Mouse (Mus musculus) liver, embryonic 15.5 days (tissue): ENCODE measurements around the gene Atp12a. TPM values are rescaled to one million over a fixed set of nuclear protein-coding genes. Genes with fewer than 3 reads are reported as not detected.

Experiments
- ATAC-seq: fragments of 200-750 bp; cut with Nextera tagmentation; 2 replicates; pipeline ENCODE4 v1.8.0; 2017; ENCODE audit warnings: moderate number of reproducible peaks, mild to moderate bottlenecking, moderate library complexity; ENCODE audit not compliant: insufficient read depth
- H3K27ac ChIP-seq: fragments of 300-500 bp; sonication (generic); replicated peaks from 2 replicates; pipeline ENCODE4 v1.5.1; 2015; ENCODE audit warnings: mild to moderate bottlenecking, inconsistent platforms
- H3K27me3 ChIP-seq: fragments of 300-500 bp; sonication (generic); 2 replicates; pipeline ENCODE4 v1.6.1; 2015; ENCODE audit warnings: mild to moderate bottlenecking, inconsistent platforms
- H3K36me3 ChIP-seq: fragments of 300-500 bp; sonication (generic); replicated peaks from 2 replicates; pipeline ENCODE4 v1.6.1; 2015; ENCODE audit warnings: moderate library complexity, mild to moderate bottlenecking, inconsistent platforms
- H3K4me1 ChIP-seq: fragments of 300-500 bp; sonication (generic); replicated peaks from 2 replicates; pipeline ENCODE4 v1.6.1; 2015; ENCODE audit warnings: inconsistent platforms
- H3K4me2 ChIP-seq: fragments of 300-500 bp; sonication (generic); 2 replicates; pipeline ENCODE4 v1.6.1; 2015; ENCODE audit warnings: moderate library complexity, mild to moderate bottlenecking, inconsistent platforms
- H3K4me3 ChIP-seq: fragments of 300-500 bp; sonication (generic); replicated peaks from 2 replicates; pipeline ENCODE4 v1.5.1; 2015; ENCODE audit warnings: mild to moderate bottlenecking, inconsistent platforms
- H3K9ac ChIP-seq: fragments of 300-500 bp; sonication (generic); 2 replicates; pipeline ENCODE4 v1.6.1; 2015; ENCODE audit warnings: moderate library complexity, mild to moderate bottlenecking, inconsistent platforms
- H3K9me3 ChIP-seq: fragments of 300-500 bp; sonication (generic); replicated peaks from 2 replicates; pipeline ENCODE4 v1.6.1; 2016; ENCODE audit warnings: inconsistent platforms
- WGBS: fragments of 180-500 bp; shearing (Covaris S2); methylation state at CpG from one replicate; pipeline ENCODE4 v1.1.7; 2015; ENCODE audit warnings: mixed read lengths; ENCODE audit not compliant: insufficient replicate concordance; 5-methylcytosine and 5-hydroxymethylcytosine counted together
- polyA plus RNA-seq: library from polyadenylated mRNA; unstranded; fragments of >200 nt; fragmentation: Nextera tagmentation; extraction: Ambion mirVana; gene quantifications from 2 replicates; pipeline ENCODE4 v1.2.1, GENCODE M21; 2015

The Atp12a gene
- polyA plus RNA-seq, 1 experiment from 2014 or later = not detected

DNA sequence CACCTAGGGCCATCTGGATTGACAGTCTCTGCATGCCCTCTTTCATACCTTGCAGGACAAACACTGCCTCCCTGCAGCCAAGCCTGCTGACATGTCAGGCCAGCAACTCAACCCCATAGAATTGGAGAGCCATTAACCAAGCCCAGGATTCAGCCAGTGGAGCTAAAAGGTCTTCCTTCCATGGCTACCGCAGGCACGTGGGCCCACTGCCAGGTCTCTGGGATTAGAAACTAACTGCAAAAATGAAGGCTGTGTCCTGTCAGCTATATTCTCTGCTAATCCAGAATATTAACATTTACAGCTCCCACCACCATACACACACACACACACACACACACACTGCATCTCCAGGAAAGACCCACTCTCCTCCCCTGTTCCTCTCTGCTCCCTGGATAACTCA, 15.3 kb upstream of the Atp12a start:
- no peak overlapping the region for H3K27ac ChIP-seq
- H3K36me3 ChIP-seq = no peaks in the 10 kb centered on the region
- 62% methylated on average over 2 of the region's 2 CpGs for WGBS
- no peaks in the 10 kb centered on the region for H3K27me3 ChIP-seq
- no peak overlapping the region for H3K4me3 ChIP-seq
- no peaks in the 10 kb centered on the region for H3K9me3 ChIP-seq
- H3K9ac ChIP-seq = no peak overlapping the region
- no peak for ATAC-seq
- no peaks in the 10 kb centered on the region for H3K4me1 ChIP-seq
- H3K4me2 ChIP-seq = no peak overlapping the region

DNA sequence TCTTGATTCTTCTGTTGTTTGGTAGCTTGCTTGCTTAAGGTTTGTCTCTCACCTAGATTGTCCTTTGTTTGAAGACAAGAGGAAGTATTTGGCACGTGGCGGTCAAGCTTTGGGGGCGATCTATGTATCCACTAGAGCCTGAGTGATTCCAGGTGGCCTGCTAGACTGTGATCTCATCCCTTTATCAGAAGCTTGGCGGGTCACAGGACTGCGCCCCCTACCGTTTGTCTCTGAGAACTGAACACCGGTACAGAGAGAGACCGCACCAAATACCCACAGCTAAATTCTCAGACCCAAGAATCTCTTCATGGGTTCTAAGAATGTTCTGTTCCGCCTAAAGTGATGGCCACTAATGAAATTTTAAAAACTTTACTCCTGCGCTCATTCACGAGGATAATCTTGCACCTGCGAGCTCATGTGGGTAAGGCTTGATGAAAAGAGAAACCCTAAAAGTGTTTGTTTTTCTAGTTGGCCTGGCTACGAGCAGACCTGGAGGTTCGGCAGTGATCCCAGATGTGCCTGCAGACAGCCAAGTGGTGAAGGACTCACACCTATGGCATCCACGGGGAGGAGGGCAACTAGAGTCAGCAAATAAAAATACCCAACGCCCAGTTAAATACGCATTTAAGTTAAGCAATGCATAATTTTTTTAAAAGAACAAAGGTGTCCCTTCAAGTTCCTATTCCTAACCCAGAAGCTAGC, 12.8 kb upstream of the Atp12a start:
- Histone ChIP-seq H3K4me1 (no peaks in the 10 kb centered on the region), H3K36me3 (no peaks in the 10 kb centered on the region), H3K27ac (no peak overlapping the region), H3K9me3 (no peaks in the 10 kb centered on the region), H3K4me3 (no peak overlapping the region), H3K9ac (no peak overlapping the region), H3K27me3 (no peaks in the 10 kb centered on the region), H3K4me2 (no peak overlapping the region)
- no peak for ATAC-seq
- WGBS = 23% methylated on average over 17 of the region's 17 CpGs

DNA sequence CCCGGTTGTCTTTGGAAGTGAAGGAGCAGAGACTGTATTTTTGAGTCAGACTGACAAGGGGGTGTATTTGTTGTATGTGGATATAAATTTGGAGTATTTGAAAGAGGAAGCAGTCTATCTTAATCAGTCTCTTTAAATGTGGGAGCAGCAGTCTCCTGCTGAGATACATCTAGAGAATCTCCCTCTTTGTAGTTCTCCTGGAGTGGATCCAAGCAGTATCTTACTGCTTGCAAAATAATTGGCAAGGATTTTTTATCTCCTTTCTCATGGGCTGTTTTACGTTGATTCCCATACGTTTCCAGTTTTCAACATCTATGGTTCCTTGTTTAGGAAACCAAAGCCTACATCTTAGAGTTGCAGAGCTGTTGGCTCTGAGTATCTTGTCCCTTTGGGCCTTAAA, 10.1 kb upstream of the Atp12a start:
- 49% methylated on average over 3 of the region's 3 CpGs for WGBS
- Histone ChIP-seq H3K27me3 (no peaks in the 10 kb centered on the region), H3K9ac (no peak overlapping the region), H3K36me3 (no peaks in the 10 kb centered on the region), H3K4me2 (no peak overlapping the region), H3K9me3 (no peaks in the 10 kb centered on the region), H3K4me3 (no peak overlapping the region), H3K27ac (no peak overlapping the region), H3K4me1 (no peaks in the 10 kb centered on the region)
- no peak for ATAC-seq

DNA sequence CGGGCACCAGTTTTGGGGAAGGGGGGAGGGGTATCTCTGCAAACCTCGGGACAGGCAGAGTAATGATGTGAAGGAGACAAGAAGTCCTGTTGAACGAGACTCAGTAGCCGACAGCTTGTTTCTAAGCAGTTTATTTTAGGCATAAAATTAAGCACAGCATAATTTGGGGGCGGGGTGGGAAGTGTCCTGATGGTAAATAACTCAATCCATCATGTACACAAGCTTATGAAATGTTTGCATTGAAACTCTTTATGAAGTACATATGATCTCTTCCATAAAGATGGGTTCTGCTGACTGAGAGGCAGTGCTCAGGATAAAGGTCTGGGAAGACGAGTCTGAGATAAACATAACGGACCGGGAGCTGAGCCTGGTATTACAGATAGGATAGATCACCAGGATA, 9.5 kb upstream of the Atp12a start:
- Histone ChIP-seq H3K27ac (no peak overlapping the region), H3K27me3 (no peaks in the 10 kb centered on the region), H3K9me3 (no peaks in the 10 kb centered on the region), H3K9ac (no peak overlapping the region), H3K36me3 (no peaks in the 10 kb centered on the region), H3K4me2 (no peak overlapping the region), H3K4me3 (no peak overlapping the region), H3K4me1 (no peaks in the 10 kb centered on the region)
- no peak for ATAC-seq
- 65% methylated on average over 8 of the region's 8 CpGs for WGBS

DNA sequence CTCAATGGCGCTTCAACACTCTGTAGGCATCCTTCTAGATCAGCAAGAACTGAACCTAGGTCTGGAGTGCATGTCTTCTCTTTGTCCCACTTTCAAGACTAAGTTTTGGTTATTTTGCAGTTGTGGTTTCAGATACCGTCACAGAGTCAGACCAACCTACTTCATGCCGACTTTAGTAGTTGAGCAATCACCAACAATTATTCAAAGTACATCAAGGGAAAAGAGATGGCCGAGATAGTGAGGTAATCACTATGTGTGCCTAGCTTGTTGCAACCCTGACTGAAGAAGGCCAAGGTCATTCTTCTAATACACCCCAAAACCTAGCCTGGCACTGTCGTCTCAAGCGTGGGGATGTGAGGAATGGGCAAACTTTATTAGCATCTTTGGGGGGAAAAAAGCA, 8.7 kb upstream of the Atp12a start:
- 52% methylated on average over 6 of the region's 6 CpGs for WGBS
- H3K9ac ChIP-seq = no peak overlapping the region

DNA sequence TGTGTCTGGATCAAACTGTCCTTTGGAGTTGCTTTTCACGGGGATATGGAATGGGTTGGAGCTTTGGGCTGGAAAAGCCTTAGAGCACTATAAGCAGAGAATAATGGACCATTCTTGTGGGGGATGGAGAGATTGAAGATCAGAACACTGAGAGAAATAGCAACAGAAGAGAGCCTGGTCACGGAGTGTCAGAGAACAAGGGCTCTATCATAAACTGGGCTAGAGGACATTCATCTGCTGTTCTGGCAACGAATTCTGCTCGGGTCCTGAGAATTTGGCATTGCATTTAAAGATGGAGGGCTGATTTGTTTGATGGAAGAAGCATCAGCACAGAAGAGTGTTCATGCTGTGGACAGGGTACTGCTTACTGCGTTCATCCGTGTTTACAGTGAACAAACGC, 6.4 kb upstream of the Atp12a start:
- H3K27me3 ChIP-seq = peaks cover 11% of the 10 kb centered on the region
- no peak overlapping the region for H3K9ac ChIP-seq
- no peaks in the 10 kb centered on the region for H3K4me1 ChIP-seq
- H3K4me2 ChIP-seq = no peak overlapping the region
- no peaks in the 10 kb centered on the region for H3K36me3 ChIP-seq
- no peaks in the 10 kb centered on the region for H3K9me3 ChIP-seq
- no peak overlapping the region for H3K27ac ChIP-seq
- no peak overlapping the region for H3K4me3 ChIP-seq
- no peak for ATAC-seq
- WGBS = 67% methylated on average over 7 of the region's 7 CpGs

More for the DNA sequence above, 8.7 kb upstream of the Atp12a start:
- Histone ChIP-seq H3K4me2 (no peak overlapping the region), H3K4me1 (no peaks in the 10 kb centered on the region), H3K27me3 (no peaks in the 10 kb centered on the region), H3K9me3 (no peaks in the 10 kb centered on the region), H3K4me3 (no peak overlapping the region), H3K36me3 (no peaks in the 10 kb centered on the region), H3K27ac (no peak overlapping the region)
- ATAC-seq = no peak

DNA sequence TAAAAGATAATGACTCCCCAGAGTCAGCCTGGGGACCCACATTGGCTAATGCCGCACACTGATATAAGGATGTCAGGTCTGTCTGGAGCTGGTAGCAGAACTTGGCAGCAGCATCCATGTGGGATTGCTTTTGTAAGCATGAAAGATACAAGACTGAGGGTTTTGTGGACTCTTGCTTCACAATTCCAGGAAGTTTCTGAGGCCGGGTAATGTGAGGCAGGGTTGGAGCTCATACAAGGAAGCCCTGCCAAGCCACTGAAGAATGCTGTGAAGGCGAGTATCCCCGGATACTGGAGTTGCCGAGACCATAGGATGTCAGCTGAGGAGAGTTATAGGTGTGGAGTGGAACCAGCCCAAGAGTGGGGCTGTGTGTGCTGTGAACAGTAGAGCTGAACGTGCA, 5.7 kb upstream of the Atp12a start:
- H3K9me3 ChIP-seq = no peaks in the 10 kb centered on the region
- ATAC-seq = no peak

DNA sequence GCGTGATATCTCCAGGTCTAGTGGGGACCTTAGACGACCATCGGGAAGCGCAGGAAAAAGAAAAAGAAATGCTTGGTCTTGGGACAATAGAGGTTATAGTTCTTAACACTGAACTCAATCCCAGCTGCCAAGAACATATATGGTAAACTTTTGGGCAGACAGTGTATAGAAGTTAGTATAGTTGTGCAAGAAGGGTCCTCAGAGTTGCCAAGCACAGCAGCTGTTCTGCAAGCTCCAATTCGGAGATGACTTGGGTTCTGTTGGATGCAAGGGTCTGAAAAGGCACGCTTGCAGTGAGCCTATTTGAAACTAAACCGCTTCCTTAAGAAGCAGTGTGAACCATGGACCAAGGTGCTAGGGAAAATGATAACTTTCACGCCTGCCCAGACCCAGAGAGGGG, 424 bp downstream of the Atp12a start:
- no peaks in the 10 kb centered on the region for H3K9me3 ChIP-seq
- peak overlapping the region; percentile 53; the same call in 1 of the 2 replicates for H3K4me2 ChIP-seq
- H3K4me3 ChIP-seq = 0 out of 2 replicates have a peak overlapping the region, but pooled peaks have one; percentile 17
- H3K9ac ChIP-seq = no peak overlapping the region
- ATAC-seq = no peak
- no peak overlapping the region for H3K27ac ChIP-seq
- H3K4me1 ChIP-seq = no peaks in the 10 kb centered on the region
- 21% methylated on average over 8 of the region's 8 CpGs for WGBS
- H3K27me3 ChIP-seq = peaks cover 58% of the 10 kb centered on the region
- H3K36me3 ChIP-seq = no peaks in the 10 kb centered on the region

More for the DNA sequence above, 5.7 kb upstream of the Atp12a start:
- Histone ChIP-seq H3K4me2 (no peak overlapping the region), H3K4me1 (no peaks in the 10 kb centered on the region), H3K4me3 (no peak overlapping the region), H3K9ac (no peak overlapping the region), H3K27ac (no peak overlapping the region), H3K27me3 (peaks cover 18% of the 10 kb centered on the region), H3K36me3 (no peaks in the 10 kb centered on the region)
- 54% methylated on average over 6 of the region's 6 CpGs for WGBS

DNA sequence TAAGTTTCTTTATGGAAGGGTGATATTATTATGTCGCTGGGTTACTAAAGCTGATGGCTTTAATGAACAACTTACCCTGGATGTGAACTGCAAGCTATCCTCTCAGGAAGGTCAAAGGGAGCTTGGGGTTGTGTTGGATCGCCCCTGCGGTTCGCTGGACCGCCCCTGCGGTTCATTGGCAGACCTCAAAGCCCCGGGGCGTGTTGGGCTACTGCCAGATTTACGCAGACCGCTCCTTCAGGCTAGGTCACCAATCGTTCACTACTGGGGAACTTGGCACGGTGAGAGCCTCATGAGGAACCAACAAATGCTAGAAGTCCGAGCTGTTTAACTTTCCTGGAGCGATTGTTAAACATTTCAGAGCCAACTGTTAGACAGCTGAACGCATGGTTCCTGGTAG, 1.8 kb downstream of the Atp12a start:
- Histone ChIP-seq H3K9me3 (no peaks in the 10 kb centered on the region), H3K4me1 (no peaks in the 10 kb centered on the region), H3K36me3 (no peaks in the 10 kb centered on the region), H3K27me3 (peaks cover 55% of the 10 kb centered on the region), H3K9ac (no peak overlapping the region), H3K4me2 (no peak overlapping the region), H3K27ac (no peak overlapping the region), H3K4me3 (no peak overlapping the region)
- 14% methylated on average over 15 of the region's 15 CpGs for WGBS
- no peak for ATAC-seq

DNA sequence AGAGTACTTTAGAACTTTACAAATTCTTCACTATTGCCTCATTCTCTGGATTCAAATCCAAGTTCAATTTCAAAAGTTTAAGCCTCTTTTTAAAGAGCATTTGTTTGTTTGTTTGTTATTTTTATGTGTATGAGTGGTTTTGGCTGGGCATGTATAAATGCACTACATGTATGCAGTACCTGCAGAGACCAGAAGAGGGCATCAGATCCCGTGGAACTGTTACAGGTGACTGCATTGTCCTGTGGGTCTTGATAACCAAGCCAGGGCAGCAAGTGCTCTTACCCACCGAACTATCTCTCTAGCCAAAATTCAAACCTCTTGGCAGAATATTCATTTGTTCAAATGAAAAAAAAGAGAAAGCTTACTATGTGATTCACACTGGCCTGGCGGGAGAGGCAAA, 4.0 kb downstream of the Atp12a start:
- Histone ChIP-seq H3K36me3 (no peaks in the 10 kb centered on the region), H3K4me2 (no peak overlapping the region), H3K9ac (no peak overlapping the region), H3K4me1 (no peaks in the 10 kb centered on the region), H3K4me3 (no peak overlapping the region), H3K9me3 (no peaks in the 10 kb centered on the region), H3K27me3 (peaks cover 43% of the 10 kb centered on the region), H3K27ac (no peak overlapping the region)
- no peak for ATAC-seq
- WGBS = 35% methylated on average over 3 of the region's 3 CpGs

DNA sequence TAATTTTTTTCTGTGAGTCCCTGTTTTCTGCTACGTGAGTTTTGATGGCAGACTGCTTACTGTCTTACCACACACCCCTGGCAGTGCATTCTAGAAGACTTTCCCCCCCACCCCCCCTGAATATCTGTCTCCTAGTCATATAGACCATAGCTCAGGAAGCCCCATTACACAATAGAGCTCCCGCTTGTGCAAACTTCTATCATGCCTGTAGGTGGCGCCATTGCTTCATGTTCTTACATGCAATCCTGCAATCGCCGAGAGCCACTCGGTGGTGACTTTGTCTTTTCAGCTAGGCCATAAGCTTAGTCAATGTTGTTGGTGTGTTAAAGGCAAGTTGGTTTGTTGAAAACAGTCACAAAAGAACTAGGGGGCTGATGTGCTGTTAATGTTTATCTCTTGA, 10.9 kb downstream of the Atp12a start:
- no peak overlapping the region for H3K4me3 ChIP-seq
- no peak overlapping the region for H3K27ac ChIP-seq
- no peak overlapping the region for H3K9ac ChIP-seq
- no peaks in the 10 kb centered on the region for H3K4me1 ChIP-seq
- H3K27me3 ChIP-seq = no peaks in the 10 kb centered on the region
- H3K36me3 ChIP-seq = no peaks in the 10 kb centered on the region
- H3K4me2 ChIP-seq = no peak overlapping the region
- ATAC-seq = no peak
- no peaks in the 10 kb centered on the region for H3K9me3 ChIP-seq
- WGBS = 2% methylated on average over 6 of the region's 6 CpGs

DNA sequence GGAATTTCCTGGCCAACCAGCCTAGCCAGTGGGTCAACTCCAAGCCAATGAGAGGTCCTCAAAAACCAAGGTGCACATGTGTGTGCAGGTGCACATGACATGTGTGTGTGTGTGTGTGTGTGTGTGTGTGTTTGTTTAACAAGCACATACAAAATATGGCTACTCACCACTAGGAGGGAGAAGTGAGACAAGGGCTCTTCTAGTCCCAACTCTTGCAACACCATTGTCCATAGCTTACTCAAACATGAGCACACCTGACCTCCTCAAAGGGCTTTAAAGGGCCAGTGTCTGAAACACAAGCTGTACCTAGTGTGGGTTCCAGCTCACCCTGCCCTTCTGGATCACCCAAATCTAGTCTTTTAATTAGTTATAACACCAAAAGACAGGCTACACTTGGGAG, 12.9 kb downstream of the Atp12a start:
- no peaks in the 10 kb centered on the region for H3K9me3 ChIP-seq
- no peak overlapping the region for H3K27ac ChIP-seq
- no peak overlapping the region for H3K9ac ChIP-seq
- no peak overlapping the region for H3K4me2 ChIP-seq
- H3K27me3 ChIP-seq = no peaks in the 10 kb centered on the region
- no peak overlapping the region for H3K4me3 ChIP-seq
- H3K36me3 ChIP-seq = no peaks in the 10 kb centered on the region
- no peaks in the 10 kb centered on the region for H3K4me1 ChIP-seq
- ATAC-seq = no peak
